ENCODE assay signal across 16 mouse cellular contexts in genomic region chr15:19667380-19667779, GRCm38 (mm10).
"Had no signal": no experiment of that assay in that cellular context is flagged by ENCODE, and none has a peak within 500 bp of the region (broad histone marks: within the 10 kb centered on the region; RNA-seq: fewer than 3 reads in every experiment).

No protein-coding gene starts in this region.

- H3K27ac ChIP-seq: kidney, embryonic 15.5 days; limb, embryonic 12.5 days; liver, embryonic 13.5 days; lung, embryonic 15.5 days; macrophage; stomach, embryonic 15.5 days had no signal

- H3K9me3 ChIP-seq: kidney, embryonic 15.5 days; limb, embryonic 12.5 days; liver, embryonic 13.5 days; lung, embryonic 15.5 days; megakaryocyte, embryonic 14.5 days; stomach, embryonic 15.5 days had no signal

- H3K4me3 ChIP-seq: kidney, embryonic 15.5 days; limb, embryonic 12.5 days; liver, embryonic 13.5 days; lung, embryonic 15.5 days; megakaryocyte, embryonic 14.5 days; stomach, embryonic 15.5 days had no signal

- ATAC-seq: liver, postnatal 0 days had no signal

- H3K4me1 ChIP-seq: kidney, embryonic 15.5 days; limb, embryonic 12.5 days; liver, embryonic 13.5 days; lung, embryonic 15.5 days; megakaryocyte, embryonic 14.5 days; stomach, embryonic 15.5 days had no signal

- H3K27me3 ChIP-seq: kidney, embryonic 15.5 days; limb, embryonic 12.5 days; liver, embryonic 13.5 days; lung, embryonic 15.5 days; megakaryocyte, embryonic 14.5 days; stomach, embryonic 15.5 days had no signal

- DNase-seq: kidney, adult 18-20 months; kidney, postnatal 14 days; liver; liver, embryonic 13.5 days; liver, postnatal 0 days; lung, postnatal 14 days; right cerebral cortex, postnatal 14 days; thymus, adult 2 months; thymus, postnatal 25 days had no signal

- H3K36me3 ChIP-seq: kidney, embryonic 15.5 days; limb, embryonic 12.5 days; liver, embryonic 13.5 days; lung, embryonic 15.5 days; stomach, embryonic 15.5 days had no signal

- H3K4me2 ChIP-seq: kidney, embryonic 15.5 days; limb, embryonic 12.5 days; liver, embryonic 13.5 days; lung, embryonic 15.5 days; midbrain, embryonic 11.5 days; stomach, embryonic 15.5 days had no signal

- H3K9ac ChIP-seq: kidney, embryonic 15.5 days; limb, embryonic 12.5 days; liver, embryonic 13.5 days; liver, postnatal 0 days; lung, embryonic 15.5 days; stomach, embryonic 15.5 days had no signal
